In genomic region chr14:113486591-113486990, GRCm38 (mm10) we compare ENCODE assay signal across 12 mouse cellular contexts.
"Had no signal": no experiment of that assay in that cellular context is flagged by ENCODE, and none has a peak within 500 bp of the region (broad histone marks: within the 10 kb centered on the region; RNA-seq: fewer than 3 reads in every experiment).

No protein-coding gene starts in this region.

- ATAC-seq: midbrain, embryonic 13.5 days; midbrain, embryonic 16.5 days had no signal

- DNase-seq: kidney, adult 9 months; kidney, postnatal 36 days; layer of hippocampus, postnatal 36 days; liver, embryonic 13.5 days; lung, postnatal 10 days; lung, postnatal 36 days; retina, postnatal 1 day; right cerebral cortex, postnatal 25 days; spleen, adult 18-20 months; thymus, postnatal 25 days had no signal
